Mouse (Mus musculus): Measurements from ENCODE around the gene Gpatch1.
"Not testable (repeated sequence)": the region's sequence is repeated elsewhere in the genome, so short reads cannot be mapped to it uniquely, and the experiment has no call there.

Gpatch1 gene

DNA sequence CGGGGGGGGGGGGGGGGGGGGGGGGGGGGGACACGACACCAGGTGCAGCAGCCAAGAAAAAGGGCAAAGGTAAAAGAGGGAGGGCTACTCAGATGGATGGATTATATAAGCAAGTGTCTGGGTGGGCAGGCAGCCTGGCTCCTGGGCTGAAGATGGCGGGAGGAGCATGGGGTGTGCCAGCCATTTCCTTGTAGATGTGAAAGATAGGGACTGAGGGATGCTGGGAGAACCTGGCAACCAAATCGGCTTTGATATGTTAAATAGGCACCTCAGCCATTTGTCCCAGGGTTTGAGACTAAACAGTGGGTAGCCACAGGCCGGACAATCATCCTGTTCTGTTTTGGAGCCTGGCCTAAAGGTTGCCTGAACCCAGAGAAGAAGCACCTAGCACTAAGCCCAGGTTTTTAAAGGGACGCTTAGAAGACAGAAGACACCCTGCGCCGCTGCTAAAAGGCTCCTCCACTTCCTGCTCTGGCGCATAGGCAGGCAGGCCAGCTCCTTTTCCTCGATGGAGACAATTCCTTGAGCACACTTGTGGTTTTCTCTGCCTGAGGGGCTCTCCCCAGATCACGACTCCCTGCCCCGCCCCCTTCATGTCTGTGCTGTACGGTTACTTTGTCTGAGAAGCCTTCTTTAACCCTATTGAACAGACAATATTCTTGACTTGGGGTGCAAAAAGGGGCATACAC lies 4.6 kb upstream of the Gpatch1 start:
- DNase-seq (ENCODE audit: low read depth, low spot score), result peak; percentile 89

DNA sequence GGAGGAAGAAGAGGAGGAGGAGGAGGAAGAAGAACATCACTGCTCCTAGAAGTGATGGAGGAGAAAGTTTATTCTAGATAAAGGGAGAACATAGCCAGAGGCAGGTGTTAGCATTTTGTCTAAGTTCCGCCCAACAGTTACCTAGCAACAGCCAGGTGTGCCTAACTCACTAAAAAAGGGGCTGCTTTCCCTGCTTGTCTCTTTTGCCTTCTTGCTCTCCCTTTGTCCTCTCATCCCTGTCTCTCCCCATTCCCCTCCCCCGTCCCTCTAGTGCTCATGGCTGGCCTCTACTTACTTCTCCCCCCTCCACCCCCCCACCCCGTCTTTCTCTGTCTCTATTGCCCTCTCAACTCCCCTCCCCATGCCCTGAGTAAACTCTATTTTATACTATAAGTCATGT lies 3.9 kb upstream of the Gpatch1 start:
- peak; percentile 52 for DNase-seq (ENCODE audit: low read depth, low spot score)

DNA sequence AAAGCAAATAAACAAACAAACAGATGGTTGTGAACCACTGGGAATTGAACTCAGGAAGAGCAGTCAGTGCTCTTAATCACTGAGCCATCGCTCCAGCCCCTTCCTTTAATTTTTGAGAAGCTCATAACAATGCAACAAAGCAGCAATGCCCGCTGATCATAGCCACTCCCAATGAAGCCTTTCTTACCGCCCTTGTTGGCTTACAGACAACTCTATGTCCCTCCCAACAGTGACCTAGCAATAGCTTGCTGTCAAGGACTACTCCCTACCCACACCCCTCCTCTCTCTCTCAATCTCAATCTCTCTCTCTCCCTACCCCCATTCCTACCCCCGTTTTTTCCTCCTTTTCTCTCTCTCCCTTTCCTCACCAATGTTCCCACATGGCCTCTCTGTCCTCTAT lies 1.5 kb upstream of the Gpatch1 start:
- peak; percentile 73 for DNase-seq (ENCODE audit: low read depth, low spot score)

DNA sequence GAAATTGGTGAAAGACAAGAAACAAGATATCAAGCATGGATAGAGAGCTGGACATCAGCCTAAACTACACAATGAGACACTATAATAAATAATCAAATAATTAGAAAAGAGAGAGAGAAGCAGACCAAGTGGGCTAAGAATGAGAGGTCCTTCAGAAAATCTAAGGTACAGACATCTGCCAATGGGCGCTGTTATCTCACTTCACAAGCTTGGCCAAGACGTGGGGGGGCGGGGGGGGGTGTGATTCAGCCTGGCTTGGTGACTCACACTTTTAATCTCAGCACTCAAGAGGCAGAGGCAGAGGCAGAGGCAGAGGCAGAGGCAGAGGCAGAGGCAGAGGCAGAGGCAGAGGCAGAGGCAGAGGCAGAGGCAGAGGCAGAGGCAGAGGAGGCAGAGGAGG lies 981 bp upstream of the Gpatch1 start:
- not testable (repeated sequence) for DNase-seq (ENCODE audit: low read depth, low spot score)

DNA sequence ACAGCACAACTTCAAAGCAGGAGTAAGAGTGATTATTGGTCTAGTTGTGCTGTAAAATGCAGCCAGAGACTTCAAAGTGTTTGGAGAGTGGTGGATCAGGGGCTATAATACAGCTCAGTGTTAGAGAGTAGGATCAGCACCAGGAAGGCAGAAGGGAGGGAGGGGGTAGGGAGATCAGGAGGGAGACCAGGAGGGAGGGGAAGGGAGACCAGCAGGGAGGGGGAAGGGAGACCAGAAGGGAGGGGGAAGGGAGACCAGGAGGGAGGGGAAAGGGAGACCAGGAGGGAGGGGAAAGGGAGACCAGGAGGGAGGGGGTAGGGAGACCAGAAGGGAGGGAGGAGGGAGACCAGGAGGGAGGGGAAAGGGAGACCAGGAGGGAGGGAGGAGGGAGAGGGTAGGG lies 4.1 kb downstream of the Gpatch1 start:
- DNase-seq (ENCODE audit: low read depth, low spot score), result peak; percentile 64

DNA sequence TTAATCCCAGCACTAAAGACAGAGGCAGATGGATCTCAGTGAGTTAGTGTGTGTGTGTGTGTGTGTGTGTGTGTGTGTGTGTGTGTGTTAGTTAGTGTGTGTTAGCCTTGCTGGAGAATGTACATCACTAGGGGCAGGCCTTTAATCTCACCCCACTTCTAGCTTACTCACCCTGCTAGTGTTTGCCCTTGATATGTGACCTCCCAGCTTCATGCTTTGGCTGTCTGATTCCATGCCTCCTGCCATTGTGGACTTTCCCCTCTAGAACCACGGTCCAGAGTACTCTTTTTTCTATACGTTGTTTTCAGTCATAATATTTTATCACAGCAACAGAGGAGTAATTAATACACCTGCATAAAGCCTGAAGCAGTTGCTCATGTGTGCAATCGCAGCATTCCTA lies 7.0 kb downstream of the Gpatch1 start:
- no peak for DNase-seq (ENCODE audit: low read depth, low spot score)

DNA sequence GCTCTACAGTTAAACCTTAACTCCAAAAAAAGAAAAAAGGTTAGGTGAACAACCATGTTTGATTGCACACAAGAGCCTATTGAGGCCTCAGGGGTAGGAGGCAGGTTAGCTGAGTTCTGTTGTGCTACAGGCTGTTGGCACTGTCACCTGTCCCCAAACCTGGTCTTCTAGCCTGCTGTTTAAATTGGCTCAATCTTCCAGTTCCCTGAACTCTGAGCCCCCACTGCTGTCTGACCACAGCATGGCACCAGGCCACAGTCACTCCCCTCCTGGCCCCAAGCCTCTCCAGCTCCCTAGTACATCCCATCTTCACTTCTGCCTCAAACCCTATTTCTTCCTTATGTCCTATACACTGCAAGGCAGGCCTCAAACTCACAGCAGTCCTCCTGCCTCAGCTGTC lies 17.4 kb downstream of the Gpatch1 start:
- no peak for DNase-seq (ENCODE audit: low read depth, low spot score)

DNA sequence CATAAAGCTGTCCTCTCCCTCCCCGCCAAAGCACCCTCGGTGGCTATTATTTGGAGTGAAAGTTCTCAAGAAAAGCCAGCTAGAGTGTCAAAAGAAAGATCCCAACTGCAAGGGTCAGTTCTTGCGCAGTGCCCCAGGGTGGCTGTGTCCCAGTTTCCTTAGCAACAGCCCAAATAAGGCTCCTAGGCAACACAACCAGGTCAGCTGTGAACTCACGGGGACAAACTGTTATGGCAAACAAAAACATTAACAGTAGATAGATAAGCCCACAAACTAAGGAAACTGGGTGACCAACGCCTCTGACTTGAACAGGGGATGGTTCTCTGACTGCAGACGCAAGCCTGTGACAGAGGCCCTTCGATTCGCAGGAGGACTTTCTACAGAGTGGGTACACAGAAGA lies 18.6 kb downstream of the Gpatch1 start:
- DNase-seq (ENCODE audit: low read depth, low spot score), result no peak

DNA sequence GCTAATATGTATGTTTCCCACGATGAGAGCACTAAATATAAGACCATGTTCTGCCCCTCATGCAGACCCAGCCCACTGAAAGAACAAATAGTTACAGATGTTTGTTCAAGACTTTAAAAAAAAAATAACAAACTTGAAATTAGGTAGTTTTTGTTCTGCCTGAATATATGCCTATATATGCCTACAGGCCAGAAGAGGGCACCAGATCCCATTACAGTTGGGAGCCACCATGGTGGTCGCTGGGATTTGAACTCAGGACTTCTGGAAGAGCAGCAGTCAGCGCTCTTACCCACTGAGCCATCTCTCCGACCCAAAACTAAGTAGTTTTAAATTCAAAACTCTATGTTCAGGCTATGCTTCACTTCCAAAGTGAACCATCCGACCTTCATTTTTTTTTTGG lies 20.4 kb downstream of the Gpatch1 start:
- peak; percentile 27 for DNase-seq (ENCODE audit: low read depth, low spot score)

DNA sequence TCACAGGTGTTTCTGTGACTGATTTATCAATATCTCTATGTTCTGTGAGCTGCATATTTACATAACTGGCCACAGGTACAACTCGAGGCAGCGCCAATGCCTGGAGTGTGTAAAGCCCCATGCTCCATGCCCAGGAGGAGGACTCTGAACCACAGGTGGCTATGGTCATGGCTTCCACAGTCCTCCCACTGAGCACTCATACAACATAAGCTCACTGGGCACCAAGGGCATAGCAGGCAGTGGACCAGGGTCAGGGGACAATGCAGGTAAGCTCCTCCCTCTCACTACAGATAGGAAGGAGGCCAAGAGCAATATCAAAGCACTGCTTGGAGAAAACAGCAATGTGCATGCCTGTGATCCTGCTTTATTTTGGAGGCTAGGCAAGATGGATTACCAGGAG lies 22.6 kb downstream of the Gpatch1 start:
- DNase-seq (ENCODE audit: low read depth, low spot score), result no peak

DNA sequence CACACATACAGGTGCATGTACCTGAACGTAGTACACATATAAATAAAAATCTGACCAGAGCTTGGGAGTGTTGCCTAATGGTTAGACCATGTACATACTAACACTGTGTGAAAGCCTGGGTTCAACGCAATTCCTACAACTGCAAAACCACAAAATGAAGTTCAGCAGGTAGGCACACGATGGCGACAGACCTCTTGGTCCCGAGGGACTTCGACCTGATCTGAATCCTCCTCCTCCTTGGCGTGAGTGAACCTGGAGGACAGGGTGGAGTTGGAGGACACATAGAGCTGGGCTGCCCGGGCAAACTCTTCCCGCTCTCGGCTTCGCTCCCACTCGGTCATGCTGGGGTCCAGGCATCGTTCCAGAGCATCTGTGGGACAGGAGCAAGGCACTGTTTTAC lies 24.8 kb downstream of the Gpatch1 start:
- peak; percentile 70 for DNase-seq (ENCODE audit: low read depth, low spot score)

DNA sequence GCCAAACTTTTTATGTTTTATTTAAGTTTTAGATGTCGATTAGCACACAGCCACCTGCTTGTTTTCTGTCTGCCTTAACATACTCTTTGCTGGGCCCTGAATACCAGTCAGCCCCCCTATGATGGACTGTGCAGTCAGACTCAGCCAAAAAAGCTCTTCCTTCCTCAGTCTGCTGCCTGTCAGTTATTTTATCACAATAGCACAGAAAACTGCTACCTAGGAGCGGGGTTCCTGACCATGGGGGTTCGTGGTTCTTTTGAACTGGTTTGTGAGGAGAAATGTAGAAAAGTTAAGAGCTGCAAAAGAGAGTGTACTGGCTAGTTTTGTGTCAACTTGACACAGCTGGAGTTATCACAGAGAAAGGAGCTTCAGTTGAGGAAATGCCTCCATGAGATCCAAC lies 39.3 kb downstream of the Gpatch1 start:
- no peak for DNase-seq (ENCODE audit: low read depth, low spot score)

DNA sequence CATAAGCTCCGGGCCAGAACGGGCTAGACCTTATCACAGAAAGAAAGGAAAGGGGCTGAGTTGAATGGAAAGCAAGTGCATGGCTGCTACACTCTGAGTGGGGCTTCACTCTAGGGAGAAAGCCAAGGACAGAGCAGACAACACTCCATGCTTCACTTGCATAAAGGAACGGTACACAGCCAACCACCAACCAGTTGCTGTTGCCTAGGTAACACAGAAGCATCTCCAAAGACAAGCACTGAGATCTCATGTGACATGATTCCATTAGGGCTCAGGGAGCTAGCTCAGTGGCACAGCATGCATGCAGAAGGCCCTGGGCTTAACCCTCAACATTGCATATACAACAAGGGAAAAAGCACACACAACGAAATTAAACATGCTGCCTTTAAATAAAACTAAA lies 40.8 kb downstream of the Gpatch1 start:
- no peak for DNase-seq (ENCODE audit: low read depth, low spot score)

DNA sequence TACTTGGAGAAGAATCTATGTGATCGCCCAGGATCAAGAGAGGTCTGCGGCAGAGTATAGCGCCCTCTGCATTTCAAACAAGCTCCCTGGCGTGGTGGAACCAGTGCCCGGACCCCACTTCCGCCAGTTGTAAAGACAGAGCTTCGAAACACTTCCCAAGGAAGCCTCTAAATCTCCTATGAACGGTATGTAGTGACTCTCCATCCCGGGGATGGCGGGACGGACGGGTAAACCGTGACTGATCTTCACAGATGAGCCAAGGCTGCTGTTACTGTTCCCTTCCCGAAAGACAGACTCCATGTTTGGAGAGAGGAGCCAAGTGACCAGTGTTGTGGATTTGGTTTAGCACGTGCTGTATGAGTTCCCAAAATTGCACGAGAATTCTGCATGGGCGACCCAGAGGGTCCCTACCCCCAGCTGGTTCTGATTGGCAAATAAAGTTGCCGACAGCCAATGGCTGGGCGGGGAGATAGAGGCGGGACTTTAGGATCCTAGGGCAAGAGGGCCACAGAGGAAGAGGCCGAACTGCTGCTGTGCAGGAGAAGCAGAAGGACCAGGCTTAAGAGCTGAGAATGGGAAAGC lies 48.7 kb downstream of the Gpatch1 start:
- DNase-seq (ENCODE audit: low read depth, low spot score), result peak; percentile 88

DNA sequence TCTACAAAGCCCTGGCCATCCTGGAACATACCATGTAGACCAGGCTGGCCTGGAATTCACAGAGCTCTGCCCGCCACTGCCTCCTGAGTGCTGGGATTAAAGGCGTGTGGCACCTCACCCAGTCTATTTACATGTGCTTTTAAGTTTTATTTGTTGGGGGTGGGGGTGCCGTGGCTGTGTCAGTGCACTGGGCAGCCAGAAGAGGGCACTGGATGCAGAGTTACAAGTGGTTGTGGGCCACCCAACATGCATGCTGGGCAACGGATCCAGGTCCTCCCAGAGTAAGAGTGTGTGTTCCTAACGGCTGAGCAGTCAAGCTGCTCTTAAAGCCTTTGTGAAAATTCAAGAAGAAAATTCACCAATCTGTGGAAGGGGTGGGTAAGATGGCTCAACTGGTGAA lies 50.4 kb downstream of the Gpatch1 start:
- DNase-seq (ENCODE audit: low read depth, low spot score), result peak; percentile 79

DNA sequence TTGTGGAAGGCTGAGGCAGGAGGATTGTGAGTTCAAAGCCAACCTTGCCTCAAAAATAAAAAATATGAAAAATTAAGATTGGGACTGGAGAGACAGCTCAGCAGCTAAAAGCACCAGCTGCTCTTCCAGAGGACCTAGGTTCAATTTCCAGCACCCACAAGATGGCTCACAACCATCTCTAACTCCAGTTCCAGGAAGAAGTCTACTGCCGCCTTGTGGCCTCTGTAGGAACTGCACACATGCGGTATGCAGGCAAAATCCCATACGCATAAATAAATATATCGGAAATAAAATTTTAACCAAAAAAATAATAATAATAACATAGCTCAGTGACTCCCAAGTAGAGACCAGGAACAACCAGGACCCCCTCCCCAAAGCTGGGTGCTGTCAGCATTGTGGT lies 51.6 kb downstream of the Gpatch1 start:
- peak; percentile 70 for DNase-seq (ENCODE audit: low read depth, low spot score)

DNA sequence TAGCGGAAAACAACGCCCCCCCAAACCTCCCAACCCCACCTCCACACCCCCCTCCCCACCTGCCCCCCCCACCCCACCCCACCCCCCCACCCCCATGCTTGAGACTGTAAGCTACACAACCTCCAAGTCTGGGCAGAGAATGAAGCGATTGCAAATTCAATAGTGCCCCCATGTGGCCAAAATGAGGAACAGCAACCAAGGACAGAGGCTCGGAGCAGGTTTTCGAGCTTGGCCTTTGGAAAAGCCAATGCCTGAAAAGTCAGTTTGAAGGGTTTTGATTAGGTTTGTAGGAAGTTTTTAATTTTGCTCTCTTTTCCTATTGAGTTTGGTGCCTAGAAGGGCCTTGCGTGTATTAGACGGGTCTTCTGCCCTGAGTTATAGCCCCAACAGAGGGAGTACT lies 53.5 kb downstream of the Gpatch1 start:
- peak; percentile 68 for DNase-seq (ENCODE audit: low read depth, low spot score)

DNA sequence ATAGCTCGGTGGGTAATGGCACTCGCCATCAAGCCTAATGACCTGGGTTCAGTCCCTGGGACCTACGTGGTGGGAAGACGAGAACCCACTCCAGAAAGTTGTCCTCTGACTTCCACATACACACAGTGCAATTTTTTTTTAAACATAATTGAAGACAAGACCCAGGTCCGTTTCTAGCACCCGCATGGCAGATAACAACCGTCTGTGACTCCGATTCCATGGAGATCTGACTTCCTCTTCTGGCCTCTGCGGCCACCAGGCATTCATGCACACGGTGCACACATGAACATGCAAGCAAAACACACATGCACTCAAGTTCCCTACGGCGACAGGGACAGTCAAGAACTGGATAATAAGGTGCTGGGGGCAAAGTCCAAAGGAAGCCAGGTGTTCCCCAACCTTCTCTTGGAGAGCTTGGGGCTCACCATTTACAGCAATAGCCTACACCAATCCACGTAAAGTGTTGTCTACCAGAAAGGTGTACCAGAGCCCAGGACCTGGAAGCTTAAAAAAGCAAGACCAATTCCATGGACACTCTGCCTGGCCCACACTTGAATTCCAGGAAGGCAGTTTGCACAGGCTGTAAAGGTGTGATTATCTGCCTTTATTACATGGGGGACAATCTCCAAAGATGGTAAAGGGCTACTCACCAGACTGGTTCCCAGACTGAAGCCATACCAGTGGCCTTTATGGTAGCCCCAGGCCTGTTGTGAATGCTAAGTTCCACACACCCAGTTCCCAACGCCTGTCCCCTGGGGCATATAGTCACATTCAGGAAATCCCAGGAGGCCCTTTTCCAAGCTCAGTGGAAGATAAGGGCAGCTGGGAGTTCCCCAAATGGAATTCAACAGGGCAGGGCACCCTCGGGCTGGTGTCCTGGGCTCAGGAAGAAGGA lies 54.4 kb downstream of the Gpatch1 start:
- no peak for DNase-seq (ENCODE audit: low read depth, low spot score)

DNA sequence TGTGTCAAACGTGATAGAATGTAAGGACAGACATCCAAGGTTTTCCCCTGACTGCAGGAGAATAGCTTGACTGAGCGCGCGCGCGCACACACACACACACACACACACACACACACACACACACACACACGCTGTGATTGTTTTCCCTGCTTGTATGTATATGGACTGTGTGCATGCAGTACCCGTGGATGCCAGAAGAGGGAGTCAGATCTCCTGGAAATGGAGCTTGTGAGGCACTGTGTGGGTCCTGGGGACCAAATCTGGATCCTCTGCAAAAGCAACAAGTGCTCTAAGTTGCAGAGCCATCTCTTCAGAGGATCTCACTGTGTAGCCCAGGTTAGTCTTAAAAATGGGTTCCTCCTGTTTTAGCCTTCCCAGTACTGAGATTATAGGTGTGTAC lies 58.9 kb downstream of the Gpatch1 start:
- DNase-seq (ENCODE audit: low read depth, low spot score), result peak; percentile 93

DNA sequence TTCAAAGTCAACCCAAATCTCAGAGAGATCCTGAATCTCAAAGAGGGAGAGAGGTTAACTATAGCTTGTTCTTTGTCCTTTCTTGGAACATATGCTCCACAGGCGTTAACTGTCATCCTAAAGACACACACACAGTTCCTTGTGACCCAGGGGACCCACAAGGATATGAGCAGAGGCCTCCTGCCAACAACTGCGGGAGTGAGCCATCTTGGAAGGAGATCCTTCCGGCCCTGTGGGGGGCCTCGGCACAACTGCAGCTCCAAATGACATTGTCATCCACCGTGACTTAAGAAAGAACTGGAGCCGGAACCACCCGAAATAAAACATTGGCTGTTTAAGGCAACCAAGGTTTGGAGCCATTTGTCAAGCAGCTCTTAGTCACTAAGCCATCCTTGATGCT lies 59.9 kb downstream of the Gpatch1 start:
- DNase-seq (ENCODE audit: low read depth, low spot score), result no peak

DNA sequence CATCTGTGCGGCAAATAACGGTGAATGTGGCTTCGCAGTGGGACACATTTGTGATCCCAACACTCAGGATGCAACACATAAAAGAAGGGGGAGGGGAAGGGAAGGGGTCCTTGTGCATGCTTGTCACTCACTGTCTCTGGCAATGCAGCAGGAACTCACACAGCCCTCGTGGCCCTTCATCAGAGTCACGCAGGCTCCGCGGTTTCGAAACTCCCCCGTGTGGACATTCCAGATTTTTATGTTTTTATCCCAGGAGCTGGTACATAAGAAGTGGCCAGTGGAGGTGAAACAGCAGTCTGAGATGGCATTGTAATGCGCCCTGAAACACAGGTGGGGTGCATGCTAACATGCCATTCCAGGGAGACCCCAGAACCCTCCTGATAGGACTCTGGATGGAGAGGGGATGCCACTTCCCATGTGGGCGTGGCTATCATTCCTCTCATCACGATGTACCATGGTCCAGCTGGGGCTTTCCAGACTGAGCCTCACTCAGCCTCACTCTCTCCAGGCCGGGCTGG lies 66.1 kb downstream of the Gpatch1 start:
- peak; percentile 55 for DNase-seq (ENCODE audit: low read depth, low spot score)

DNA sequence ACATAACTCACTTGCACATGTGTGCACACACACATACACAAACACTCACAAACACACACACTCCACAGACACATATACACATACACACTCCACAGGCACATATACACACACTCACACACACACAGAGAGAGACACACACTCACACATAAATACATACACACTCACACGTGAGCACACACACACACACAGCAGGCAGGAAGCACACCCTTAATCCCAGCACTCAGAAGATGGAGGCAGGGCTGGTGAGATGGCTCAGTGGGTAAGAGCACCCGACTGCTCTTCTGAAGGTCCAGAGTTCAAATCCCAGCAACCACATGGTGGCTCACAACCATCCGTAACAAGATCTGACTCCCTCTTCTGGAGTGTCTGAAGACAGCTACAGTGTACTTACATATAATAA lies 80.3 kb downstream of the Gpatch1 start:
- DNase-seq (ENCODE audit: low read depth, low spot score), result not testable (repeated sequence)

DNA sequence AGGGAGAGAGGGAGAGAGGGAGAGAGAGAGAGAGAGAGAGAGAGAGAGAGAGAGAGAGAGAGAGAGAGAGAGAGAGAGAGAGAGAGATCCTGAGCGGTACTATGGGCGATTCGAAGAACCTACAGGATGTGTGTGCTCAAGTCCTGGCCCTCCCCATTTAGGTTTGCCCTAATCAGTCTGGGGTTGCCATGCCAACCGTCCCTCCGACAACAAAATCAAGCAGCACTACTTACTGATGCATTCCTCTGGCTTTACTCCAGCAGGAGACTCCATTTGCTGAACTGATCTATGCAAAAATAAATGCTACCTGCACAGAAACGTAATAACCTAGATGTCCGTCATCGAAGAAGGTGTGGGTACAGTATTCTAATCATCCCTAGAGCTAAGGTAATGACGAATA lies 82.9 kb downstream of the Gpatch1 start:
- peak; percentile 88 for DNase-seq (ENCODE audit: low read depth, low spot score)
